Mouse (Mus musculus) heart, postnatal 4 days (tissue): ENCODE measurements around the gene Cdk19. TPM values are rescaled to one million over a fixed set of nuclear protein-coding genes. Genes with fewer than 3 reads are reported as not detected.
"Not testable (repeated sequence)": the region's sequence is repeated elsewhere in the genome, so short reads cannot be mapped to it uniquely, and the experiment has no call there.

ENCODE experiments used
- DNase-seq: peaks from one replicate; pipeline ENCODE4 v3.0.0; 2021
- total RNA-seq, 2 experiments: library from RNA; stranded (reverse); gene quantifications; 2 replicates each; pipeline ENCODE4 v1.2.3; 2021

Cdk19 gene
- total RNA-seq, 2 experiments from 2014 or later = 14.2 to 14.5 TPM

- no peak for DNase-seq
Observed at GRCm38 (mm10) chr10:40398842-40399241, 59.5 kb downstream of the Cdk19 start.

- DNase-seq = no peak
Observed at GRCm38 (mm10) chr10:40399328-40399727, 60.0 kb downstream of the Cdk19 start.

- DNase-seq = no peak
Observed at GRCm38 (mm10) chr10:40400293-40400692, 60.9 kb downstream of the Cdk19 start.

GRCm38 (mm10) chr10:40406655-40407054 lies 67.3 kb downstream of the Cdk19 start:
- no peak for DNase-seq

- no peak for DNase-seq
Observed at GRCm38 (mm10) chr10:40409336-40409735, 70.0 kb downstream of the Cdk19 start.

GRCm38 (mm10) chr10:40411370-40411769 lies 72.0 kb downstream of the Cdk19 start:
- no peak for DNase-seq

- DNase-seq = peak; percentile 51
Observed at GRCm38 (mm10) chr10:40416944-40417343, 77.6 kb downstream of the Cdk19 start.

GRCm38 (mm10) chr10:40419841-40420240 lies 80.5 kb downstream of the Cdk19 start:
- no peak for DNase-seq

- DNase-seq = no peak
Observed at GRCm38 (mm10) chr10:40420703-40421102, 81.3 kb downstream of the Cdk19 start.

GRCm38 (mm10) chr10:40421724-40422123 lies 82.4 kb downstream of the Cdk19 start:
- no peak for DNase-seq

- DNase-seq = no peak
Observed at GRCm38 (mm10) chr10:40422696-40423095, 83.3 kb downstream of the Cdk19 start.

GRCm38 (mm10) chr10:40424428-40424827 lies 85.1 kb downstream of the Cdk19 start:
- DNase-seq = not testable (repeated sequence)

GRCm38 (mm10) chr10:40425243-40426095 lies 86.1 kb downstream of the Cdk19 start:
- DNase-seq = no peak

- no peak for DNase-seq
Observed at GRCm38 (mm10) chr10:40426096-40426450, 86.7 kb downstream of the Cdk19 start.

- no peak for DNase-seq
Observed at GRCm38 (mm10) chr10:40428633-40429032, 89.3 kb downstream of the Cdk19 start.

- DNase-seq = no peak
Observed at GRCm38 (mm10) chr10:40429081-40429480, 89.7 kb downstream of the Cdk19 start.

- DNase-seq = no peak
Observed at GRCm38 (mm10) chr10:40430209-40430608, 90.8 kb downstream of the Cdk19 start.

GRCm38 (mm10) chr10:40431957-40432356 lies 92.6 kb downstream of the Cdk19 start:
- no peak for DNase-seq

- no peak for DNase-seq
Observed at GRCm38 (mm10) chr10:40432375-40432774, 93.0 kb downstream of the Cdk19 start.

- no peak for DNase-seq
Observed at GRCm38 (mm10) chr10:40435402-40435801, 96.0 kb downstream of the Cdk19 start.

GRCm38 (mm10) chr10:40437117-40437516 lies 97.8 kb downstream of the Cdk19 start:
- DNase-seq = no peak

- DNase-seq = no peak
Observed at GRCm38 (mm10) chr10:40440740-40441139, 101.4 kb downstream of the Cdk19 start.

GRCm38 (mm10) chr10:40442076-40442475 lies 102.7 kb downstream of the Cdk19 start:
- no peak for DNase-seq

GRCm38 (mm10) chr10:40443371-40443770 lies 104.0 kb downstream of the Cdk19 start:
- DNase-seq = no peak
